Comparison of ENCODE assay signal across 13 mouse cellular contexts in the genomic region with DNA sequence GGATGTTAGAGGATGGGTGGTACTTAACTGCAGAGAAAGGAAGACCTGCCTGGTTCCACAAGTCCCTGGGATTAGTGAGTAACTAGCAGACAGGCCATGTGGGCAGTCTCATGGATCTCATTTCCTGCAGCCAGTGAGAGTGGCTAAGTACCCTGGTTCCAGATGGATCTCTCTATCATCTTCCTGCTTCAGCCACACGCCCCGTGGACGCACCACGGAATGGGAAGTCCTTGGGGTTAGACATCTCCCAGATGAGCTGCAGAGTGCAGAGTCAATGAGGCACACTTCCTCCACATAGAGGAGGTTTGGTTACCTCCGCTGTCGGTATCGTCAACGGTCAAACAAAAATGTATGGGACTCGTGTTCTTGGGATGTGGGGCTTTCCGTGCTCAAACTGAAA.
"Had no signal": no experiment of that assay in that cellular context is flagged by ENCODE, and none has a peak within 500 bp of the region (broad histone marks: within the 10 kb centered on the region; RNA-seq: fewer than 3 reads in every experiment).

No protein-coding gene starts in this region.

- H3K9ac ChIP-seq: limb, embryonic 13.5 days; liver, embryonic 15.5 days; lung, embryonic 14.5 days; midbrain, embryonic 13.5 days had no signal

- ATAC-seq: intestine, postnatal 0 days; midbrain, embryonic 13.5 days had no signal

- H3K4me1 ChIP-seq: liver, embryonic 15.5 days had no signal

- H3K27ac ChIP-seq: kidney, postnatal 0 days; limb, embryonic 13.5 days; liver, embryonic 15.5 days; midbrain, embryonic 13.5 days had no signal

- H3K27me3 ChIP-seq: liver, embryonic 15.5 days had no signal

- H3K4me2 ChIP-seq: limb, embryonic 13.5 days; liver, embryonic 15.5 days; lung, embryonic 14.5 days; midbrain, embryonic 13.5 days had no signal

- DNase-seq: left cerebral cortex, postnatal 4 days; lung, embryonic 14.5 days; lung, postnatal 10 days; lung, postnatal 4 days; right cerebral cortex, adult 18-20 months; right cerebral cortex, postnatal 25 days; thymus, adult 18-20 months; thymus, postnatal 25 days had no signal

- H3K36me3 ChIP-seq: limb, embryonic 13.5 days; liver, embryonic 15.5 days; midbrain, embryonic 13.5 days had no signal

- H3K4me3 ChIP-seq: limb, embryonic 13.5 days; liver, embryonic 15.5 days; midbrain, embryonic 13.5 days had no signal

- H3K9me3 ChIP-seq: limb, embryonic 13.5 days; liver, embryonic 15.5 days; midbrain, embryonic 13.5 days had no signal
